Mouse (Mus musculus): ENCODE data around the gene Cox6b1.

Cox6b1 gene

GRCm38 (mm10) chr7:30625530-30626384 lies at the start of gene Cox6b1:
Cox6b1 (minus strand) TSS chr7:30626151.
- peak; percentile 90 for DNase-seq (ENCODE audit: inconsistent ontology term)

- DNase-seq (ENCODE audit: inconsistent ontology term): no peak
Observed at GRCm38 (mm10) chr7:30671480-30671879, 45.5 kb upstream of the Cox6b1 start, which contains the start of gene Pmis2. Pmis2 (minus strand) TSS chr7:30671605.

GRCm38 (mm10) chr7:30669229-30669628 lies 43.3 kb upstream of the Cox6b1 start:
- DNase-seq (ENCODE audit: inconsistent ontology term): no peak

GRCm38 (mm10) chr7:30665321-30665720 lies 39.4 kb upstream of the Cox6b1 start:
- no peak for DNase-seq (ENCODE audit: inconsistent ontology term)

GRCm38 (mm10) chr7:30664529-30665200 lies 38.7 kb upstream of the Cox6b1 start, which contains the start of gene Haus5:
Haus5 (minus strand) TSS chr7:30664994.
- peak; percentile 88 for DNase-seq (ENCODE audit: inconsistent ontology term)

GRCm38 (mm10) chr7:30649591-30650540 lies 23.9 kb upstream of the Cox6b1 start, which contains the start of gene Rbm42:
Rbm42 (minus strand) TSS chr7:30650317.
- DNase-seq (ENCODE audit: inconsistent ontology term): peak; percentile 98

- DNase-seq (ENCODE audit: inconsistent ontology term): no peak
Observed at GRCm38 (mm10) chr7:30639083-30639482, 13.1 kb upstream of the Cox6b1 start.

- no peak for DNase-seq (ENCODE audit: inconsistent ontology term)
Observed at GRCm38 (mm10) chr7:30636395-30636794, 10.4 kb upstream of the Cox6b1 start.

GRCm38 (mm10) chr7:30635752-30636151 lies 9.8 kb upstream of the Cox6b1 start, which contains the start of gene Etv2:
Etv2 (minus strand) TSS chr7:30635852.
- no peak for DNase-seq (ENCODE audit: inconsistent ontology term)

GRCm38 (mm10) chr7:30634621-30635020 lies 8.7 kb upstream of the Cox6b1 start:
- peak; percentile 30 for DNase-seq (ENCODE audit: inconsistent ontology term)

GRCm38 (mm10) chr7:30633762-30634412 lies 7.9 kb upstream of the Cox6b1 start:
- no peak for DNase-seq (ENCODE audit: inconsistent ontology term)

GRCm38 (mm10) chr7:30629013-30629412 lies 3.1 kb upstream of the Cox6b1 start:
- DNase-seq (ENCODE audit: inconsistent ontology term): no peak

- DNase-seq (ENCODE audit: inconsistent ontology term): no peak
Observed at GRCm38 (mm10) chr7:30626647-30627046, 696 bp upstream of the Cox6b1 start.

- no peak for DNase-seq (ENCODE audit: inconsistent ontology term)
Observed at GRCm38 (mm10) chr7:30619202-30619601, 6.7 kb downstream of the Cox6b1 start.

GRCm38 (mm10) chr7:30618658-30619057 lies 7.3 kb downstream of the Cox6b1 start:
- DNase-seq (ENCODE audit: inconsistent ontology term): no peak

- DNase-seq (ENCODE audit: inconsistent ontology term): no peak
Observed at GRCm38 (mm10) chr7:30615049-30615760, 10.7 kb downstream of the Cox6b1 start.

GRCm38 (mm10) chr7:30614454-30614853 lies 11.5 kb downstream of the Cox6b1 start:
- DNase-seq (ENCODE audit: inconsistent ontology term): no peak

- no peak for DNase-seq (ENCODE audit: inconsistent ontology term)
Observed at GRCm38 (mm10) chr7:30613529-30614112, 12.3 kb downstream of the Cox6b1 start.

GRCm38 (mm10) chr7:30612654-30613402 lies 13.1 kb downstream of the Cox6b1 start, which contains the start of gene Upk1a:
Upk1a (minus strand) TSS chr7:30612847.
- no peak for DNase-seq (ENCODE audit: inconsistent ontology term)
